Mouse (Mus musculus) erythroblast, embryonic 14.5 days (primary cell): ENCODE measurements around the gene Wdr34.

Experiments
- GATA1 ChIP-seq: IDR thresholded peaks from 2 replicates; pipeline ENCODE4 v1.6.1; 2012; ENCODE audit warnings: low read length, inconsistent platforms, mixed read lengths
- TAL1 ChIP-seq: IDR thresholded peaks from 3 replicates; pipeline ENCODE4 v1.6.1; 2012; ENCODE audit warnings: low read length, inconsistent platforms, mixed read lengths

DNA sequence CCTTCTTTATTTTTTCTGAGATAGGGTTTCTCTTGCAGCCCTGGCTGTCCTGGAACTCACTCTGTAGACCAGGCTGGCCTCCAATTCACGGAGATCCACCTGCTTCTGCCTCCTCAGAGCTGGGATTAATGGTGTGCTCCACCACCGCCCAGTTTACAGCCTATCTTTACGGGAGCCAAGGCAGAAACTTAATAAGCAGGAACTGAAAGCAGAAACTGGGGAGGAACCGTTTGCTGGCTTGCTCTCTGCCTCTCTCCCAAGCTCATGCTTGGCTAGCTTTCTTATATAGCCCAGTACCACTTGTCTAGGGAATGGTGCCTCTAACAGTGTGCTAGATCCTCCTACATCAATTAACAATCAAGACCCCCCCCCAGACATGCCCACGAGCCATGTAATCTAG lies 35.4 kb upstream of the Wdr34 start:
- no peak for TF ChIP-seq GATA1
- TF ChIP-seq TAL1, result no peak
